Mouse (Mus musculus) C2C12 (cell line): Measurements from ENCODE around the gene Acot11. TPM values are rescaled to one million over a fixed set of nuclear protein-coding genes. Genes with fewer than 3 reads are reported as not detected.
A peak's percentile ranks its signal among the peaks of the same experiment; 100 is the strongest.

ENCODE experiments used
- H3K27me3 ChIP-seq: one replicate; pipeline ENCODE4 v1.6.1; 2011; ENCODE audit not compliant: control insufficient read depth, insufficient read depth, insufficient read length
- H3K36me3 ChIP-seq: one replicate; pipeline ENCODE4 v1.6.1; 2011; ENCODE audit not compliant: control insufficient read depth, insufficient read depth
- H3K4me3 ChIP-seq: one replicate; pipeline ENCODE4 v1.5.1; 2011; ENCODE audit warnings: mild to moderate bottlenecking, control low read depth; ENCODE audit not compliant: poor library complexity, insufficient read depth, severe bottlenecking
- H3K79me2 ChIP-seq: one replicate; pipeline ENCODE4 v1.6.1; 2011; ENCODE audit not compliant: control insufficient read depth, insufficient read depth
- H3K79me3 ChIP-seq: one replicate; pipeline ENCODE4 v1.6.1; 2011; ENCODE audit warnings: low read depth, control low read depth
- H3ac ChIP-seq: one replicate; pipeline ENCODE3; 2011; ENCODE audit warnings: low read depth; ENCODE audit not compliant: control insufficient read depth, insufficient read length
- CEBPB ChIP-seq: IDR thresholded peaks from one replicate; pipeline ENCODE4 v1.6.1; 2011; ENCODE audit warnings: low read depth, mild to moderate bottlenecking, control low read depth, moderate library complexity
- CTCF ChIP-seq: IDR thresholded peaks from one replicate; pipeline ENCODE4 v1.5.1; 2011; ENCODE audit not compliant: control insufficient read depth, insufficient read depth, insufficient read length
- FOSL1 ChIP-seq: IDR thresholded peaks from one replicate; pipeline ENCODE4 v1.8.0; 2011; ENCODE audit warnings: mild to moderate bottlenecking, low read length; ENCODE audit not compliant: poor library complexity, insufficient read depth, severe bottlenecking
- MAX ChIP-seq: IDR thresholded peaks from one replicate; pipeline ENCODE4 v1.6.1; 2011; ENCODE audit warnings: mild to moderate bottlenecking, control low read depth
- MYOD1 ChIP-seq: IDR thresholded peaks from one replicate; pipeline ENCODE4 v1.6.1; 2011; ENCODE audit warnings: low read depth; ENCODE audit not compliant: control insufficient read depth, insufficient read length
- MYOG ChIP-seq: IDR thresholded peaks from one replicate; pipeline ENCODE4 v1.6.1; 2011; ENCODE audit not compliant: control insufficient read depth, insufficient read length; ENCODE audit errors: extremely low read depth
- USF1 ChIP-seq: IDR thresholded peaks from one replicate; pipeline ENCODE4 v1.6.1; 2011; ENCODE audit warnings: low read depth, mild to moderate bottlenecking, control low read depth, moderate library complexity
- polyA plus RNA-seq: library from polyadenylated mRNA; unstranded; fragments of >200 nt; fragmentation: generic; extraction: Trizol; gene quantifications from one replicate; pipeline ENCODE4 v1.2.1, GENCODE M21; 2012; ENCODE audit warnings: missing spikeins

Gene Acot11
- polyA plus RNA-seq, 1 experiment = 0.54 TPM

- TF ChIP-seq MAX (no peak), USF1 (no peak), MYOD1 (no peak), CEBPB (no peak), MYOG (no peak), CTCF (no peak), FOSL1 (no peak)
- Histone ChIP-seq H3K27me3 (no peaks in the 10 kb centered on the region), H3K4me3 (no peak overlapping the region), H3K79me3 (no peaks in the 10 kb centered on the region), H3K36me3 (no peaks in the 10 kb centered on the region), H3ac (no peak overlapping the region), H3K79me2 (no peaks in the 10 kb centered on the region)
Observed at GRCm38 (mm10) chr4:106830545-106831112, 25.8 kb upstream of the Acot11 start.

GRCm38 (mm10) chr4:106827738-106828361 lies 23.1 kb upstream of the Acot11 start:
- Histone ChIP-seq H3K79me2 (no peaks in the 10 kb centered on the region), H3K36me3 (no peaks in the 10 kb centered on the region), H3ac (peak overlapping the region; percentile 7), H3K27me3 (no peaks in the 10 kb centered on the region), H3K79me3 (no peaks in the 10 kb centered on the region), H3K4me3 (no peak overlapping the region)
- TF ChIP-seq MYOD1 = no peak
- TF ChIP-seq MAX = no peak
- TF ChIP-seq MYOG = no peak
- no peak for TF ChIP-seq CTCF
- TF ChIP-seq FOSL1 = no peak
- TF ChIP-seq CEBPB = no peak
- no peak for TF ChIP-seq USF1

DNA sequence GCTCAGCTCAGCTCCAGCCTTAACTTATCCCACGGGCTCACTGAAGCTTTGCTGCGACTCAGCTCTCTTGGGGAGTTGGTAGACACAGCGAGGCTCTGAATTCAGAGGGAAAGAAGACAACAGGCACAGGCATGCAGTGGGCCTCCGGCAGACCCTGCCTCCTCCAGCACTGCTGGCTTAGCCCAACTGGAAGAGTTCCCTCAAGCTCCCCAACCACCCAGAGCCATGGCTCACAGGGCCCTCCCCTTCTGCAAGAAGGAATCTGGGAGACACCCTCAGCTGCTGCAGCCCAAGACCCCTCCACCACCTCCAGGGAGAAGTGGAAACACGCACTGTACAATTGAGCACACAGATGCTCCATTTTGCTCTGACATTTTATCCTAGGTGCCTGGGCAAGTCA lies 20.4 kb upstream of the Acot11 start:
- Histone ChIP-seq H3K79me2 (no peaks in the 10 kb centered on the region), H3K4me3 (no peak overlapping the region), H3K36me3 (no peaks in the 10 kb centered on the region), H3K79me3 (no peaks in the 10 kb centered on the region), H3ac (no peak overlapping the region), H3K27me3 (no peaks in the 10 kb centered on the region)
- TF ChIP-seq CTCF (no peak), USF1 (no peak), CEBPB (no peak), FOSL1 (no peak), MYOD1 (no peak), MAX (no peak), MYOG (no peak)

DNA sequence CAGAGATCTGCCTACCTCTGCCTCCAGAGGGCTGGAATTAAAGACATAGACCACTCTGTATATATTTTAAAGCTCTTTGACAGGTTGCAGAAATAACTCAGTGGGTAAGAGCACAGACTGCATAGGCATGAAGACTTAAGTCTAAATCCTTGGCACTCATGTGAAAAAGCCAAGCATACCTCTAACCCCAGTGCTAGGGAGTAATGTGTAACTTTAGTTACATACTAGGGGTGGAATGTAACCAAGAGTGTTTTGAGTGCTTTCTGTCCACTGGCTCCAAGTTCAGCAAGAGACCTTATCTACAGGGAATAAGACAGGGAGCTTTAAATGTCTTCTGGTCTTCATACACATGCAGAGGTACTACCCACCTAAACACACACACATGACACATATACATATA lies 14.6 kb upstream of the Acot11 start:
- no peak overlapping the region for H3K4me3 ChIP-seq
- TF ChIP-seq USF1 (no peak), MYOD1 (no peak), MYOG (no peak), FOSL1 (no peak), CEBPB (no peak), MAX (no peak), CTCF (no peak)
- H3K36me3 ChIP-seq = no peaks in the 10 kb centered on the region
- H3K79me2 ChIP-seq = no peaks in the 10 kb centered on the region
- H3ac ChIP-seq = no peak overlapping the region
- H3K79me3 ChIP-seq = no peaks in the 10 kb centered on the region
- H3K27me3 ChIP-seq = no peaks in the 10 kb centered on the region

- Histone ChIP-seq H3ac (no peak overlapping the region), H3K79me2 (no peaks in the 10 kb centered on the region), H3K27me3 (no peaks in the 10 kb centered on the region), H3K36me3 (no peaks in the 10 kb centered on the region), H3K79me3 (no peaks in the 10 kb centered on the region), H3K4me3 (no peak overlapping the region)
- TF ChIP-seq USF1 = no peak
- no peak for TF ChIP-seq CTCF
- TF ChIP-seq FOSL1 = no peak
- TF ChIP-seq MYOG = no peak
- TF ChIP-seq CEBPB = no peak
Observed at GRCm38 (mm10) chr4:106818332-106818731, 13.5 kb upstream of the Acot11 start.
